Mouse (Mus musculus) cerebellum, adult 2 months (tissue): ENCODE results near the gene Plekho1. TPM values are rescaled to one million over a fixed set of nuclear protein-coding genes. Genes with fewer than 3 reads are reported as not detected.
"Not testable (repeated sequence)": the region's sequence is repeated elsewhere in the genome, so short reads cannot be mapped to it uniquely, and the experiment has no call there.

Experiments used
- DNase-seq, 2 experiments: peaks; one replicate each; pipeline ENCODE4 v3.0.0; 2021
- H3K27ac ChIP-seq: fragments of 200-500 bp; 2 replicates; pipeline ENCODE4 v1.5.1; 2012; ENCODE audit warnings: low read length, control low read depth, inconsistent platforms; ENCODE audit not compliant: insufficient read depth
- H3K27me3 ChIP-seq: fragments of 200-500 bp; 2 replicates; pipeline ENCODE4 v1.6.1; 2012; ENCODE audit warnings: inconsistent platforms, mild to moderate bottlenecking, low read length, moderate library complexity; ENCODE audit not compliant: control insufficient read depth, insufficient read depth
- H3K4me1 ChIP-seq: fragments of 200-500 bp; 2 replicates; pipeline ENCODE4 v1.6.1; 2011; ENCODE audit warnings: low read length; ENCODE audit not compliant: control insufficient read depth, insufficient read depth
- H3K4me3 ChIP-seq: fragments of 200-500 bp; replicated peaks from 2 replicates; pipeline ENCODE3; 2011; ENCODE audit warnings: mild to moderate bottlenecking, low read depth, low read length, control low read depth; ENCODE audit not compliant: insufficient read depth
- CTCF ChIP-seq: fragments of 200-500 bp; IDR thresholded peaks from 2 replicates; pipeline ENCODE4 v1.5.1; 2011; ENCODE audit warnings: low read depth, mild to moderate bottlenecking, control low read depth, low read length, moderate library complexity, borderline replicate concordance; ENCODE audit not compliant: insufficient read depth
- POLR2A ChIP-seq: fragments of 200-500 bp; IDR thresholded peaks from 2 replicates; pipeline ENCODE4 v1.6.1; 2011; ENCODE audit warnings: low read length, control low read depth, borderline replicate concordance; ENCODE audit not compliant: insufficient read depth
- WGBS: fragments of 180-500 bp; shearing (Covaris S2); methylation state at CpG from one replicate; pipeline ENCODE4 v1.1.7; 2018; 5-methylcytosine and 5-hydroxymethylcytosine counted together
- polyA plus RNA-seq: library from polyadenylated mRNA; depleted of rRNA; stranded (reverse); fragments of >200 nt; gene quantifications from 2 replicates; pipeline ENCODE4 v1.2.3, GENCODE M21; 2012; rRNA removed

Gene Plekho1
- 155 and 160 TPM in 2 replicates for polyA plus RNA-seq

DNA sequence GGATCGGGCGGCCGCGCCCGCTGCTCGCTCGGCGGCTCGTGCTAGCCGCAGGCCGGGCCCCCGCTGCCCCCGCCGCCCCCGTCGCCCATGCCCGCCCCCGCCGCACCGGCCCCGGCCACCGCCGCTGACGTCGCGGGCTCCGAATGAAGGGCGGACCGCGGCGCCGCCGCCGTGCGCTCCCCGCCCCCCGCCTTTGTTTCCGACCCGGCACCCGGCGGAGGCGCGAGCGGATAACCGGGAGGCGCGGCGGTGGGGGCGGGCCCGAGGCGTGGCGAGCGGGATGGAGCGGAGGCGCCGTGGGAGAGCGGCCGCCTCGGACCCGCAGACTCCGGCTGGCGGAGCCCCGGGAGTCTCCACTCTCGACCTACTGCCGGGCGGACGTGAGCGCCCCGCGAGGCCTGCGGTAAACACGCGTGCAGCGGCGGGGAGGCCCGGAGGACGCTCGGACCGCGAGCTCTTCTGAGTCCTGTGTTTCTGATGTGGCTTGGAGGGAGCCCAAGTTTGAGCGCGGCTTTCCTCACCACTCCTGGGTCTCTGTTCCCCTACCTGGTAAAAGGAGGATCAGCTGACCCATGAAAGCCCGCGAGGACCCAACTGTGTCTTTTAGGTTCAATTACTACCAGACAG lies at the start of gene Plekho1:
Gene Plekho1 (minus strand): TSS at position 200 of the 627 bp plus-strand sequence.
- H3K27me3 ChIP-seq, result no peaks in the 10 kb centered on the region
- no peak for TF ChIP-seq CTCF
- TF ChIP-seq POLR2A, result no peak
- peak within 1 kb of the TSS; percentile 92 for H3K27ac ChIP-seq
- peak within 1 kb of the TSS; percentile 88 for H3K4me3 ChIP-seq
- H3K4me1 ChIP-seq, result peaks cover 33% of the 10 kb centered on the region
- under 1% methylated on average over 82 of the region's 84 CpGs for WGBS
- peak; percentile 80 to 81 for DNase-seq

DNA sequence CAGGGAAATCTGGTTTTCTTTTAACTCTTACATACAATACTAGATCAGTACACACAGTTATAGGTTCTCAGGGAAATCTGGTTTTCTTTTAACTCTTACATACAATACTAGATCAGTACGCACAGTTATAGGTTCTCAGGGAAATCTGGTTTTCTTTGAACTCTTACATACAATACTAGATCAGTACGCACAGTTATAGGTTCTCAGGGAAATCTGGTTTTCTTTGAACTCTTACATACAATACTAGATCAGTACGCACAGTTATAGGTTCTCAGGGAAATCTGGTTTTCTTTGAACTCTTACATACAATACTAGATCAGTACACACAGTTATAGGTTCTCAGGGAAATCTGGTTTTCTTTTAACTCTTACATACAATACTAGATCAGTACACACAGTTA lies 48.8 kb upstream of the Plekho1 start:
- H3K27ac ChIP-seq, H3K4me1 ChIP-seq, H3K4me3 ChIP-seq, DNase-seq, H3K27me3 ChIP-seq: not testable (repeated sequence)
- 89% methylated on average over 3 of the region's 3 CpGs for WGBS

DNA sequence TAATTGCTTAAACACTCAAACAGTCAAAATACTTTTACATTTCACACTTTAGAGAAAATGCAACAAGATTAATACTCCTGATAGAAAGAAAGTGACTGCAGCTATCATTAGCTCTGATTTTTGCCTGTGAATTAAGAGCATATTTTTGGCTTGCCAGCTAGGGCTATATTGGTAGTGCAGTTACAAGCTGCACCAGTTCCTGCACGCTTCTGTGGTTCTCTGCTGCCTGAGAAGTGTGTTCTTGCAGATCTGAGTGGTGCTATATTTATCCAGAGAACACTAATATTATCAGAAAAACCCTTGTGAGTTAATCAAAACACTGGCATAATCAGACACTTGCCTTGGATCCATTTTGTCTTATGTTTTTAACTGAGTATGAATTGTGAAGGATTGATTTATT lies 47.3 kb upstream of the Plekho1 start:
- H3K4me1 ChIP-seq, result no peaks in the 10 kb centered on the region
- H3K27ac ChIP-seq, result no peak overlapping the region
- 64% methylated on average over 1 of the region's 1 CpGs for WGBS
- no peak for DNase-seq
- TF ChIP-seq POLR2A, result no peak
- no peak for TF ChIP-seq CTCF
- no peaks in the 10 kb centered on the region for H3K27me3 ChIP-seq
- H3K4me3 ChIP-seq, result no peak overlapping the region

DNA sequence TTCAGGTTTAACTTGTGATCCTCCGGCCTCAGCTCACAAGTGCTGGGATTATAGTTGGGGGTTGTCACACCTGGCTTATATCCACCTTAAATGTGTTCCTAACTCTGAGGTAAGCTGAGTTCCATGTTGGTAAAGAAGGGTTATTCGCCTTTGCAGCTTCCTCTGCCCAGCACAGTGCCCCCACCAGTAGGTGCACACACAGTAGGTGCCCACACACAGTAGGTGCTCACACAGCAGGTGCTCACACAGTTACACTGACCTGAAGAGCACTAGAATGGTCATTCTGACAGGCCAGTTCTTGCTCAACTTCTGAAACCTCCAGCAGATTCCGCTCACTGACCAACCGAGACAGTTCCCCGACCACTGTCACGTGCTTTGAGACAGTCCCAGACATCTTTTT lies 45.3 kb upstream of the Plekho1 start:
- H3K27ac ChIP-seq, result no peak overlapping the region
- no peak for DNase-seq
- H3K4me1 ChIP-seq, result no peaks in the 10 kb centered on the region
- H3K4me3 ChIP-seq, result no peak overlapping the region
- 94% methylated on average over 6 of the region's 6 CpGs for WGBS
- TF ChIP-seq POLR2A, result no peak
- no peak for TF ChIP-seq CTCF
- no peaks in the 10 kb centered on the region for H3K27me3 ChIP-seq

DNA sequence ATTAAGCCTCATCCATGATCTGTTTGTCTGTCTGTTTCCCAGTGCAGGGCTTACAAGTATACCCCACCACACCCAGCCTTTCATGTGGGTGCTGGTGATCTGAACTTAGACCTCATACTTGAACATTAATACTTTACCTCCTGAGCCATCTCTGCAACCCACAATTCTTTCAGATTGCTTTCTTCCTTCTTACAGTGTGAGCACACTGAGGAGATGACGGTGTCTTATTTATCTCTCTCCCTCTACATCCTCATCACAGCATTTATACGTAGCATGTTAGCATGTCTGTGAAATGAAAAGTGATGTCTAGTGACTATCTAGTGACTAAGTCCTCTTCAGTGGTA lies 44.8 kb upstream of the Plekho1 start:
- no peak overlapping the region for H3K27ac ChIP-seq
- H3K4me1 ChIP-seq, result no peaks in the 10 kb centered on the region
- no peak for DNase-seq
- no peaks in the 10 kb centered on the region for H3K27me3 ChIP-seq
- TF ChIP-seq POLR2A (no peak), CTCF (no peak)
- WGBS, result 97% methylated on average over 2 of the region's 2 CpGs
- H3K4me3 ChIP-seq, result no peak overlapping the region

DNA sequence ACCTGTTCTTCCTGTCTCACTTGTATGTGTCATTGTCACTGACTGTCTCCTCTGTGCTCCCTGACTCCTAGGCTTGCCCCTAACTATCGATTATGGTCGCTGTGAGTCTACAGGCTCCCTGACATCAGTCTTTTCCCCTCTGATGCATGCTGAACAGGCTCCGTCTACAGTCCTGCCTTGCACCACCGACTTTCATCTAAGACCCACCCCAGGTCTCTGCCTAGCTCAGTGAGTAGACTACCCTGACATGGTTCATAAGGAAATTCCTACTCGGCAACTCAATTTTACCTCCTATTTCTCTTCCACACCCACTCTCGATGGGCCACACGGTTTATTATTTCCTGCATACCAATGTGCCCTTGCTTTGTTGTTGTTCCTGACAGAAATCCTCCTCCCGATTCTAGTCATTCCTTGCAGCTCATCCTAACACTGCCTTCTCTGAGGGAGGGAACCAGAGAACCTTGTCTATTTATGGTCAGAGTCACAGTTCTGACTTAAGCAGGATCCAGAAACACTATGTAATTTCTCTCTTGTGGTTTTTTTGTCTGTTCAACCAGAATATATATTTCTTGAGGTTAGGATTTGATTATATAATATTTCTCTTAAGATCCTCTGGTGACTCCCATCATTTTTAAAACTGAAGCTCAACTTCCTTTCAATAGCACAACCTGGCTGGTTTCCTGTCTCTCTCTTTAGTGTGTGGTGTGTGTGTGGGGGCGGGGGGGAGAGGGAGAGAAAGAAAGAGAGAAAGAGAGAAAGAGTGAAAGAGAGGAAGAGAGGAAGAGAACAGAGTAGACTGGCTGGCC lies 44.3 kb upstream of the Plekho1 start:
- Histone ChIP-seq H3K4me3 (no peak overlapping the region), H3K27me3 (no peaks in the 10 kb centered on the region), H3K4me1 (no peaks in the 10 kb centered on the region), H3K27ac (no peak overlapping the region)
- DNase-seq, result no peak
- TF ChIP-seq POLR2A, result no peak
- TF ChIP-seq CTCF, result no peak
- WGBS, result 81% methylated on average over 9 of the region's 9 CpGs

DNA sequence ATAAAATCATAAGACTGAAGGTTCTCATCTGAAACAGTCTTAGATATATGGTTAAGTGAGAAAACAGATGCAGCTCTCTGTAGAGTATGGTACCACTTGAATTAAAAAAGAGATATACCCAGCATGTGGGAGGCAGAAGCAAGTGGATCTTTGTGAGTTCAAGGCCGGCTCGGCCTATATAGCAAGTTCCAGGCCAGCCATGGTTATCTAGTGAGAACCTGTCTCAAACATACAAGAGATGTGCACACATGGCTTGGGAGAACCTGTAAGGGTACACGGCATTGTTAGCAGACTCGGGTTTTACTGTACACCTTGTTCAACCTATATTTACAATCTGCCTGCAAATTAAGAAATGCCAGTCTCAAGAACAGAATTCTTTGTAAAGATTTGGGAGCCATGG lies 43.0 kb upstream of the Plekho1 start:
- TF ChIP-seq POLR2A (no peak), CTCF (no peak)
- Histone ChIP-seq H3K27me3 (no peaks in the 10 kb centered on the region), H3K27ac (no peak overlapping the region), H3K4me1 (no peaks in the 10 kb centered on the region), H3K4me3 (no peak overlapping the region)
- no peak for DNase-seq
- WGBS, result 93% methylated on average over 4 of the region's 4 CpGs

DNA sequence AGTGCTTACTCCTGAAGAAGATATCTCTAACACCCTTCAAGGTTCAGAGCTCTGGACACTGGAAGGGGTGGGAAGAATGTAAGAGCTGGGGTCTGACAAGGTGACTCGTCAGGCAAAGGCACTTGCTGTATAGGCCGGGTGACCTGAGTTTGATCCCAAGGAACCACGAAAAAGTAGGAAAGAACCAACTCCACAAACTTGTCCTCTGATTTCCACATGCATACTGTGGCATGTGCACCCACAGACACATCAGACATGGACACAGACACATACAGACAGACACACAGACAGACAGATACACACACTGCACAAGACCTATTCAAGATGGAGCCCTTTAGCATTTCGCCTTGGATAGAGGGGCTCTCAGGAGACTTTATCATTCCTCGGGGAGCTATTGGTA lies 42.4 kb upstream of the Plekho1 start:
- no peaks in the 10 kb centered on the region for H3K4me1 ChIP-seq
- no peak overlapping the region for H3K27ac ChIP-seq
- TF ChIP-seq POLR2A (no peak), CTCF (no peak)
- DNase-seq, result peak in 1 of 2 experiments; percentile 3
- no peak overlapping the region for H3K4me3 ChIP-seq
- H3K27me3 ChIP-seq, result no peaks in the 10 kb centered on the region
- 88% methylated on average over 5 of the region's 5 CpGs for WGBS
